Mouse (Mus musculus): ENCODE results near the gene Tnfsf4. TPM values are rescaled to one million over a fixed set of nuclear protein-coding genes. Genes with fewer than 3 reads are reported as not detected.
A peak's percentile ranks its signal among the peaks of the same experiment; 100 is the strongest.

Tnfsf4 gene
- polyA plus RNA-seq (2015; fragmentation: Nextera tagmentation; extraction: Ambion mirVana) = not detected in 2 replicates

DNA sequence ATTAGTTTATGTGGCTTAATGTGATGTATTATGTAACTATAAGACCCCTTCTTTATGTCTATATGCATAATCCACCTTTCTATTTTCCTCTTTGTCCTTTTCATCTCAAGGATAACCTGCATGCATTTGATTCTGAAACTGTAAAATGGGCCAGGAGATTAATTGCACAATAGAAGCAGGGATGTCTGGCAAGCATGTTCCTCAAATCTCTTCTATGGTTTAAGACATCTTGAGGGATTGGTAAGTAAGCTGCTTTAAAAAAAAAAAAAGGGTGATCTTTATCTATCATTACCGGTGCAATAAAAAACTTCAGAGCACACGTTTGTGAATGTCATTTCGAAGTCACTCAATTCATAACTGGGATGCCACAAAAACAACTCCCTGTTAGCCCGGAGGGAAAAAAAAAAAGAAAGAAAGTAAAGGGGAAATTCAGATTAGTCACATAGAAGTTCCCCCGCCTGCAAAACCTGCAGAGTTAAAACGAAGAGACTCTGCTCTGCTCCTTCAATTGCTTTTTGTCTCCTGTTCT, at the start of gene Tnfsf4:
Gene Tnfsf4 (plus strand): TSS at position 479 of the 529 bp plus-strand sequence.
- Histone ChIP-seq H3K36me3 (ENCODE audit: control insufficient read depth, insufficient read depth) (no peaks in the 10 kb centered on the region), H3K4me2 (ENCODE audit: low read length) (no peak within 1 kb of the TSS), H3K4me3 (replicated peaks; ENCODE audit: low read length) (no peak within 1 kb of the TSS), H3K27ac (ENCODE audit: low read length) (no peak within 1 kb of the TSS), H3K27me3 (replicated peaks; ENCODE audit: control insufficient read depth, insufficient read depth, low read length) (no peaks in the 10 kb centered on the region), H3K9ac (replicated peaks; ENCODE audit: low read depth, low read length) (no peak within 1 kb of the TSS), H3K4me1 (replicated peaks; ENCODE audit: control insufficient read depth, insufficient read depth, low read length) (no peaks in the 10 kb centered on the region), H3K9me3 (ENCODE audit: control insufficient read depth, low read length) (no peaks in the 10 kb centered on the region)
- 81% methylated on average over 6 of the region's 6 CpGs for WGBS
- no peak for ATAC-seq

DNA sequence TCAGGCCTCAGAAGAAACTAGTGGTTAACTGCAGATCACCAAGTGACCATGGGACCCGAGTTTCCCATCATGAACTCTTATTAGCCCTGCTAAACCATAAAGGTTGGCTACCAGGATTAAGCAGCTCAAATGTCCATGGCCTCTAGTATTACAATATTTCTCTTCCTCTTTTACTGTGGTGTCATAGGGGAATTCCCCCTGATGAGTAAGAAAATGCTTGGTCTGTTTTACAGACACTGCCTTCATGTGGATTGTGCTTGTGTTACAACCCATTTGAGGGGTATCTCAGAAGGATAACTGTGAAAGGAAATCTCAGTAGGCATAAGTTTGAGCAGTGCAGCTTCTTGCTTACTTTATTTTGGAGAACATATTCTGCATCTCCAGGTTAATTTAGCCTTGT, 44.2 kb upstream of the Tnfsf4 start:
- Histone ChIP-seq H3K9ac (replicated peaks; ENCODE audit: low read depth, low read length) (no peak overlapping the region), H3K4me1 (replicated peaks; ENCODE audit: control insufficient read depth, insufficient read depth, low read length) (no peaks in the 10 kb centered on the region), H3K27ac (ENCODE audit: low read length) (no peak overlapping the region), H3K27me3 (replicated peaks; ENCODE audit: control insufficient read depth, insufficient read depth, low read length) (no peaks in the 10 kb centered on the region), H3K36me3 (ENCODE audit: control insufficient read depth, insufficient read depth) (no peaks in the 10 kb centered on the region), H3K4me3 (replicated peaks; ENCODE audit: low read length) (no peak overlapping the region), H3K4me2 (ENCODE audit: low read length) (no peak overlapping the region), H3K9me3 (ENCODE audit: control insufficient read depth, low read length) (no peaks in the 10 kb centered on the region)
- 65% methylated on average over 1 of the region's 1 CpGs for WGBS
- no peak for ATAC-seq

DNA sequence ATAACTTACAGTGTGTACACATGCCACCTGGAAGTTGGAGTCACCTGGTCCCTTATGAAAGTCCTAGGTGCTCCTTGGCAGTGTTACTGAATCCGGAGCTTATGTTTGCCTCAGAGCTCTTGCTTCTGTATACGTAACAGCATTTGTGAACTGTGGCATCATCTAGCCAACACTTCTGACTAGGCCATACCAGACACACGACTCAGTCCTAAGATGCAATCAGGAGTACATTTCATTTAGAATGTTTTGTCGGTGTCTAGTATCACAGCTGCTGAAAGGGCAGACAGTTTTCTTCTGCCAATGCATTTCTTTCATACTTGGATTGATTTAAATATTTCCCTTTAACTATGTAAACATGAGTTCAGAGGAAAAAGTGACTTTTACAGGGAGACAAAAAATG, 30.2 kb upstream of the Tnfsf4 start:
- no peaks in the 10 kb centered on the region for H3K4me1 ChIP-seq (replicated peaks; ENCODE audit: control insufficient read depth, insufficient read depth, low read length)
- no peak overlapping the region for H3K4me3 ChIP-seq (replicated peaks; ENCODE audit: low read length)
- H3K4me2 ChIP-seq (ENCODE audit: low read length) = no peak overlapping the region
- no peak overlapping the region for H3K27ac ChIP-seq (ENCODE audit: low read length)
- no peak for ATAC-seq
- H3K27me3 ChIP-seq (replicated peaks; ENCODE audit: control insufficient read depth, insufficient read depth, low read length) = no peaks in the 10 kb centered on the region
- no peak overlapping the region for H3K9ac ChIP-seq (replicated peaks; ENCODE audit: low read depth, low read length)
- WGBS = 91% methylated on average over 4 of the region's 4 CpGs
- no peaks in the 10 kb centered on the region for H3K9me3 ChIP-seq (ENCODE audit: control insufficient read depth, low read length)
- no peaks in the 10 kb centered on the region for H3K36me3 ChIP-seq (ENCODE audit: control insufficient read depth, insufficient read depth)

DNA sequence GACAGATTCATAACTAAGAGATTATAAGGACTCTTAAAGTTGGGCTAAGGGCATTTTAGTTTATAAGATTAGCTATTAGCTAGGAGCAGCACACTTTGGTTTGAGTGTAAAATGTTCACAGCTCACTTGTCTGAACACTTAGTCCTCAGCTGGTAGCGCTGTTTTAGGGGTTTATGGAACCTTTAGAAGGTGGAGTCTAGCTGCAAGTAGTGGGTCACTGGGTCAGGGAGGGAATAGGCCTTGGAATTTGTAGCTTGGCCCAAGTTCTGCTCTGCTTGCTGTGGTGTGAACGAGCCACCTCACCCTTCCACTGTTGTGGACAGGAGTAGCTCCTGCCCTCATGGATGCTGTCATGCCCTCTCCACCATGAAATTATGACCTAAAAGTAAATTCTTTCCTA, 23.3 kb upstream of the Tnfsf4 start:
- Histone ChIP-seq H3K4me3 (replicated peaks; ENCODE audit: low read length) (no peak overlapping the region), H3K27me3 (replicated peaks; ENCODE audit: control insufficient read depth, insufficient read depth, low read length) (peaks cover 2% of the 10 kb centered on the region; the same call in 1 of the 2 replicates), H3K9ac (replicated peaks; ENCODE audit: low read depth, low read length) (no peak overlapping the region), H3K4me2 (ENCODE audit: low read length) (no peak overlapping the region), H3K9me3 (ENCODE audit: control insufficient read depth, low read length) (no peaks in the 10 kb centered on the region), H3K27ac (ENCODE audit: low read length) (no peak overlapping the region), H3K36me3 (ENCODE audit: control insufficient read depth, insufficient read depth) (no peaks in the 10 kb centered on the region), H3K4me1 (replicated peaks; ENCODE audit: control insufficient read depth, insufficient read depth, low read length) (no peaks in the 10 kb centered on the region)
- ATAC-seq = no peak
- 81% methylated on average over 2 of the region's 2 CpGs for WGBS

DNA sequence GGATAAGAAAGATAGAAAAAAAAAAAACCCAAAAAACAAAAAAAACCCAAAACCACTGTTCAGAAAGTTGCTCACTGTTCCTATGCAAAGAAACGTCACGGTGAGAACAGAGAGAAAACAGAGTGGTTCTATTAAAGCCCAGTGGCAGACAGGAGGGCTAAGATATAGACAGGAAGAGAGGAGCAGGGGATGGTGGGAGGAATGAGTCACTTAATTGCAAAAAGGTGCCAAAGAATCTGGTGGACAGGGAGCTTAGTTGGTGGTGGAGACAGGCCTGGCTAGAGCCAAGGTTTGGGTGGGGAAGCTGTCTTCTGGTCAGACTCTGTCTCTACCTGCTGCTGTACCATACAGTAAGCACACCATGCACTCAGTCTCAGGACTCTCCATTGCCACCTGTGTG, 19.3 kb upstream of the Tnfsf4 start:
- Histone ChIP-seq H3K27me3 (replicated peaks; ENCODE audit: control insufficient read depth, insufficient read depth, low read length) (peaks cover 2% of the 10 kb centered on the region; the same call in 1 of the 2 replicates), H3K27ac (ENCODE audit: low read length) (no peak overlapping the region), H3K9ac (replicated peaks; ENCODE audit: low read depth, low read length) (no peak overlapping the region), H3K4me1 (replicated peaks; ENCODE audit: control insufficient read depth, insufficient read depth, low read length) (peaks cover 12% of the 10 kb centered on the region; the same call in 1 of the 2 replicates), H3K4me3 (replicated peaks; ENCODE audit: low read length) (no peak overlapping the region), H3K9me3 (ENCODE audit: control insufficient read depth, low read length) (no peaks in the 10 kb centered on the region), H3K4me2 (ENCODE audit: low read length) (no peak overlapping the region), H3K36me3 (ENCODE audit: control insufficient read depth, insufficient read depth) (no peaks in the 10 kb centered on the region)
- 90% methylated on average over 2 of the region's 2 CpGs for WGBS
- ATAC-seq = no peak

DNA sequence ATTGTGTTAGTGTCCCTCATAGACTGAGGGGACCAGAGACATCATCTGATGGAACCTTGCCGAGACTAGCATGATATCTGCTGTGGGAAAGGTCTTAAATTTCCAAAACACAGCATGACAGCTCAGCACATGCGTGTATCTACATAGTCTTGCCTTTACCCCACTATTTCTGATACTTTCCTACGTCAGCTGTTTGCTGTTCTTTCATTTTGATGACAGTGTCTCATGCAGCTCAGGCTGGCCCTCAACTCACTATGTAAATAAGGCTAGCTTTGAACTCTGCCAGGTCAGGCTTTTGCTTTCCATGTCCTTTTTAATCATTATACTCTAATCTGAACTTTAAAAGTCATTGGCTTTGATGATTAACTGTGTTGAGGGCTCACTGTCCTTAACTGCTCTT, 16.6 kb upstream of the Tnfsf4 start:
- WGBS = 88% methylated on average over 3 of the region's 3 CpGs
- H3K4me3 ChIP-seq (replicated peaks; ENCODE audit: low read length) = no peak overlapping the region
- no peak overlapping the region for H3K27ac ChIP-seq (ENCODE audit: low read length)
- ATAC-seq = no peak
- H3K9ac ChIP-seq (replicated peaks; ENCODE audit: low read depth, low read length) = no peak overlapping the region
- H3K36me3 ChIP-seq (ENCODE audit: control insufficient read depth, insufficient read depth) = no peaks in the 10 kb centered on the region
- H3K9me3 ChIP-seq (ENCODE audit: control insufficient read depth, low read length) = no peaks in the 10 kb centered on the region
- peaks cover 2% of the 10 kb centered on the region; the same call in 1 of the 2 replicates for H3K27me3 ChIP-seq (replicated peaks; ENCODE audit: control insufficient read depth, insufficient read depth, low read length)
- H3K4me2 ChIP-seq (ENCODE audit: low read length) = no peak overlapping the region
- peaks cover 12% of the 10 kb centered on the region; the same call in 1 of the 2 replicates for H3K4me1 ChIP-seq (replicated peaks; ENCODE audit: control insufficient read depth, insufficient read depth, low read length)

DNA sequence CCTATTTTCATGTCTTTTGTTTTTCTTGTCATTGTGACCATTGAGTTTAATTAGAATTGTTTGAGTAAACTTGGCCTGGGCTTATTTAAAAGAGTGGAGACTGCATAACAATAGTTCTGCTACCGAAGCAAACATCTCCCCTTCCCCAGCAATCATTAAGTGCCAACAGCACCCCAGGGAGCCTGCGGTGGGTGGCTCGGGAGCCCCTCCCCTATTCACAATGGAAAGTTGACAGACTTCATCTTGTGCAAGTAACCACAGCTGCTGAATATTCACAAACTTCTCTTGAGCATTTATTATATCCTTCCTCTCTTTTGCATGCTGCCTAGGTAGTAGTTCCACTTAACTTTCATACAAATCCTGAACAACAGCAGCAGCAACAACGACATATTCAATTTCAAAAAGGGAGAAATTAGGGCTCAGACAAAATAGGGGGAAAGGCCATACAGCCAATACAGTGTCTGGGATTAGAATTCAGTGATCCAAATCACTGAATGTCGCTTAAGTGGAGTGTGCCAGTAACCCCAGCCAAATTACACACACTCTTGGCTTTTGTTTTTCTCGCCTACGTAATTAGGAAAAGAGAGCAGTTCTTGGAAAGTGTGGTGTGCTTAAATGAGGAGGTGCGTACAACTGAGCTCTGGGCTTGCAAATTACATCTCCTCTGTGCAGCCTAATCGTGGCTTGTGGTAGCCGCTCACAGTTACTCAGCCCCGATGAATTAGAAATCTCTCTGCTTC, 15.4 kb upstream of the Tnfsf4 start:
- peak; percentile 96 for ATAC-seq
- Histone ChIP-seq H3K36me3 (ENCODE audit: control insufficient read depth, insufficient read depth) (no peaks in the 10 kb centered on the region), H3K9ac (replicated peaks; ENCODE audit: low read depth, low read length) (no peak overlapping the region), H3K4me1 (replicated peaks; ENCODE audit: control insufficient read depth, insufficient read depth, low read length) (peaks cover 12% of the 10 kb centered on the region; the same call in 1 of the 2 replicates), H3K27me3 (replicated peaks; ENCODE audit: control insufficient read depth, insufficient read depth, low read length) (peaks cover 2% of the 10 kb centered on the region; the same call in 1 of the 2 replicates), H3K4me3 (replicated peaks; ENCODE audit: low read length) (no peak overlapping the region), H3K4me2 (ENCODE audit: low read length) (peak overlapping the region; percentile 33), H3K27ac (ENCODE audit: low read length) (peak overlapping the region; percentile 31), H3K9me3 (ENCODE audit: control insufficient read depth, low read length) (no peaks in the 10 kb centered on the region)
- 3% methylated on average over 11 of the region's 11 CpGs for WGBS

DNA sequence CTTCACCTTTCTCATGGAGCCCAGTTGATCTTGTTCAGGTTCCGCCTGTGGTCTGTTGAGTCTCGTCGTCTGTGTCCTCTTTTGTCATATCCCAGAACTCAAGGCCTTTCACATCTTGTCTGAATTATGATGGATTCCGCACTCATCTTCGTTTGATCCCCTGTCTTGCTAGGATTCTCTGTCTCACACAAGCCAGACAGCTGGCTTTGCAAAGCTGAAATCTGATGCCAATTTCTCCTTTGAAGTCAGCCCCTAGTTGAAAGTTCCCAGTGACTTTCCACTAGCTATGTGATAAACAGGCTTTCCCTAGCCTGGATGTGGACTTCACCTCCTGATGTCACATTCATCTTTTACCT, 14.8 kb upstream of the Tnfsf4 start:
- ATAC-seq = peak; percentile 16; the same call in 1 of the 2 replicates
- peak overlapping the region; percentile 33 for H3K4me2 ChIP-seq (ENCODE audit: low read length)
- peaks cover 2% of the 10 kb centered on the region; the same call in 1 of the 2 replicates for H3K27me3 ChIP-seq (replicated peaks; ENCODE audit: control insufficient read depth, insufficient read depth, low read length)
- no peaks in the 10 kb centered on the region for H3K36me3 ChIP-seq (ENCODE audit: control insufficient read depth, insufficient read depth)
- no peak overlapping the region for H3K4me3 ChIP-seq (replicated peaks; ENCODE audit: low read length)
- no peaks in the 10 kb centered on the region for H3K9me3 ChIP-seq (ENCODE audit: control insufficient read depth, low read length)
- 18% methylated on average over 5 of the region's 5 CpGs for WGBS
- peak overlapping the region; percentile 31 for H3K27ac ChIP-seq (ENCODE audit: low read length)
- H3K4me1 ChIP-seq (replicated peaks; ENCODE audit: control insufficient read depth, insufficient read depth, low read length) = peaks cover 12% of the 10 kb centered on the region; the same call in 1 of the 2 replicates
- no peak overlapping the region for H3K9ac ChIP-seq (replicated peaks; ENCODE audit: low read depth, low read length)

DNA sequence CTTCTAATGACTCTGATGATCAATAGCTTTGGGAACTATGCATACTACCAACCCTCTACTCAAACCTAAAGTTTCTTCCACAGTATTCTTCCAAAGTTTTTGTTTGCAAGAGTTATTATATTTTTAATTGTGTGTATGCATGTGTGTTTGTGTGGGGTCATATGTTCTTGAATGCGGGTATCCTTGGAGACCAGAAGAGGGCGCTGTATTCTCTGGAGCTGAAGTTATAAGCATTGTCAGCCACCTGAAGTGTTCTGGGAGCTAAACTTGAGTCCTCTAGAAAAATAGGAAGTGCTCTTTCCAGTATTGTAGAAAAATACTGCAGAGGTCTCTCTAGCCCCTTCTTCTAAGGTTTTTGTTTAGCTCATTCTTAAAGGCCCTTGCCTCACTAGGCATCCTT, 5.1 kb upstream of the Tnfsf4 start:
- H3K4me1 ChIP-seq (replicated peaks; ENCODE audit: control insufficient read depth, insufficient read depth, low read length) = no peaks in the 10 kb centered on the region
- 0 out of 2 replicates have a peak, but pooled peaks cover 2% of the 10 kb centered on the region for H3K27me3 ChIP-seq (replicated peaks; ENCODE audit: control insufficient read depth, insufficient read depth, low read length)
- no peak overlapping the region for H3K4me3 ChIP-seq (replicated peaks; ENCODE audit: low read length)
- no peak overlapping the region for H3K4me2 ChIP-seq (ENCODE audit: low read length)
- H3K9ac ChIP-seq (replicated peaks; ENCODE audit: low read depth, low read length) = no peak overlapping the region
- H3K27ac ChIP-seq (ENCODE audit: low read length) = no peak overlapping the region
- no peaks in the 10 kb centered on the region for H3K9me3 ChIP-seq (ENCODE audit: control insufficient read depth, low read length)
- WGBS = 69% methylated on average over 2 of the region's 2 CpGs
- ATAC-seq = no peak
- H3K36me3 ChIP-seq (ENCODE audit: control insufficient read depth, insufficient read depth) = no peaks in the 10 kb centered on the region
